Mouse (Mus musculus) bone marrow, adult 2 months (tissue): Measurements from ENCODE around the gene Tmtc1.

ENCODE experiments used
- CTCF ChIP-seq: fragments of 200-500 bp; IDR thresholded peaks from 2 replicates; pipeline ENCODE4 v1.5.1; 2011; ENCODE audit warnings: low read length, control low read depth; ENCODE audit not compliant: control insufficient read depth, insufficient read depth
- POLR2A ChIP-seq: fragments of 200-500 bp; IDR thresholded peaks from 2 replicates; pipeline ENCODE4 v1.6.1; 2011; ENCODE audit warnings: low read depth, mild to moderate bottlenecking, control low read depth, low read length, borderline replicate concordance; ENCODE audit not compliant: control insufficient read depth

DNA sequence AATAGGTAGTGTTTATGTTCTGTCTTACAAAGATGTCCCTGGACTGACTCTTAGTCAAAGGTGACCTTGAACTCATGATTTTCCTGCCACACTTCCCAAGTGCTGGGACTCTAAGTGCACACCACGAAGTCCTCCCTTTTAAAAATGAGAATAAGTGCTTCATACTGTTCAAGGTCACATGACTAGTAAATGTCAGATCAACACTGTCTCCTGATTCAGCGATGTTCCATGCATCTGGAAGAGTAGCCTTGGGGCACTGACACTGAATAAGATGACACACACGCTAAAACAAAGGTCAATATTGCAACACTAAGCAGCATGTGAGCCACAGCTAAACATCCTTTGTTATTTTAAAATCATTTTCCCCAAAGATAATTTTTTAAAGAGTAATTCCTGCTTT lies 139.0 kb downstream of the Tmtc1 start:
- TF ChIP-seq CTCF (no peak), POLR2A (no peak)
